Mouse (Mus musculus) kidney, embryonic 16.5 days (tissue): ENCODE measurements at regions not wholly inside any gene's neighbourhood (a gene's known extent, or its start where the extent isn't known, plus 50 kb on each side); places are given as distances from the start of the nearest gene placed in this dataset.

Source experiments
- ATAC-seq: fragments of 200-750 bp; cut with Nextera tagmentation; 2 replicates; pipeline ENCODE4 v1.8.0; 2017; ENCODE audit warnings: moderate TSS enrichment; ENCODE audit not compliant: low FRiP score, low TSS enrichment
- H3K27ac ChIP-seq: fragments of 300-500 bp; sonication (generic); 2 replicates; pipeline ENCODE4 v1.5.1; 2014; ENCODE audit warnings: low read length
- H3K27me3 ChIP-seq: fragments of 300-500 bp; sonication (generic); 2 replicates; pipeline ENCODE4 v1.6.1; 2014; ENCODE audit warnings: low read length, control low read depth, mixed read lengths; ENCODE audit not compliant: insufficient read depth
- H3K36me3 ChIP-seq: fragments of 300-500 bp; sonication (generic); 2 replicates; pipeline ENCODE4 v1.6.1; 2014; ENCODE audit warnings: low read length, control low read depth, mixed read lengths; ENCODE audit not compliant: insufficient read depth
- H3K4me1 ChIP-seq: fragments of 300-500 bp; sonication (generic); 2 replicates; pipeline ENCODE4 v1.6.1; 2014; ENCODE audit warnings: low read length, control low read depth, mixed read lengths; ENCODE audit not compliant: insufficient read depth
- H3K4me2 ChIP-seq: fragments of 300-500 bp; sonication (generic); replicated peaks from 2 replicates; pipeline ENCODE4 v1.6.1; 2014; ENCODE audit warnings: low read depth, low read length
- H3K4me3 ChIP-seq: fragments of 300-500 bp; sonication (generic); 2 replicates; pipeline ENCODE4 v1.5.1; 2014; ENCODE audit warnings: mild to moderate bottlenecking, low read length
- H3K9ac ChIP-seq: fragments of 300-500 bp; sonication (generic); replicated peaks from 2 replicates; pipeline ENCODE4 v1.6.1; 2014; ENCODE audit warnings: low read length
- H3K9me3 ChIP-seq: fragments of 300-500 bp; sonication (generic); 2 replicates; pipeline ENCODE4 v1.6.1; 2016; ENCODE audit warnings: low read length, control low read depth
- WGBS: fragments of 180-500 bp; shearing (Covaris S2); extraction: QIAGEN DNeasy Blood & Tissue Kit; methylation state at CpG from one replicate; pipeline ENCODE4 v1.1.7; 2014; 5-methylcytosine and 5-hydroxymethylcytosine counted together

- no peak overlapping the region for H3K4me3 ChIP-seq
- H3K9ac ChIP-seq: no peak overlapping the region
- no peak for ATAC-seq
- no peaks in the 10 kb centered on the region for H3K27me3 ChIP-seq
- no peaks in the 10 kb centered on the region for H3K9me3 ChIP-seq
- no peaks in the 10 kb centered on the region for H3K36me3 ChIP-seq
- WGBS: 61% methylated on average over 3 of the region's 3 CpGs
- H3K27ac ChIP-seq: no peak overlapping the region
- H3K4me1 ChIP-seq: no peaks in the 10 kb centered on the region
- no peak overlapping the region for H3K4me2 ChIP-seq
Measured at GRCm38 (mm10) chr4:105884791-105885190, 95.1 kb downstream of the Gm12728 start.

- H3K36me3 ChIP-seq: no peaks in the 10 kb centered on the region
- H3K4me1 ChIP-seq: no peaks in the 10 kb centered on the region
- no peaks in the 10 kb centered on the region for H3K9me3 ChIP-seq
- no peak overlapping the region for H3K4me3 ChIP-seq
- no peaks in the 10 kb centered on the region for H3K27me3 ChIP-seq
- no peak overlapping the region for H3K27ac ChIP-seq
- ATAC-seq: no peak
- 86% methylated on average over 4 of the region's 4 CpGs for WGBS
- H3K9ac ChIP-seq: no peak overlapping the region
- H3K4me2 ChIP-seq: no peak overlapping the region
Measured at GRCm38 (mm10) chr4:105891438-105891837, 101.8 kb downstream of the Gm12728 start.

DNA sequence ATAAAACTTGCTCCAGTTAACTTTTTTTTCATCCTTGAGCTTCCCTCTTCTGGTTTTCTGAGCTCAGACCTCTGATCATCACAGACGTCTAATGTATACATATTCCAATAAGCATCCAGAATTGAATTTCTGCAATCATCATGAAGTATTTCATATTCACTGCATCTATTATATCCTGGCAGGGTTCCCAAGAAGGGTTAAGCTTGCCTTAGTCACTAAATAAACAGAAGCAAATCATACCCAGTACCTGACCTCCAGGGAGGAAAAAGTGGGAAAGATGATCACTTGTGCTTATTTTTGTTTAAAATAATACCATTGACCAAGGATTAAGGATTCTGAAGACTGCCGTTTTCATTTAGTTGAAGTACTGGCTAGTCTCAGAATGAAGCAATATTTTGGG lies 102.4 kb downstream of the Gm12728 start:
- no peaks in the 10 kb centered on the region for H3K9me3 ChIP-seq
- no peak overlapping the region for H3K27ac ChIP-seq
- no peak overlapping the region for H3K4me2 ChIP-seq
- WGBS: 74% methylated on average over 2 of the region's 2 CpGs
- H3K4me3 ChIP-seq: no peak overlapping the region
- no peak overlapping the region for H3K9ac ChIP-seq
- no peaks in the 10 kb centered on the region for H3K36me3 ChIP-seq
- H3K4me1 ChIP-seq: no peaks in the 10 kb centered on the region
- ATAC-seq: no peak
- no peaks in the 10 kb centered on the region for H3K27me3 ChIP-seq

GRCm38 (mm10) chr4:105895116-105895515 lies 105.4 kb downstream of the Gm12728 start:
- H3K9ac ChIP-seq: no peak overlapping the region
- no peak overlapping the region for H3K4me3 ChIP-seq
- ATAC-seq: no peak
- no peaks in the 10 kb centered on the region for H3K27me3 ChIP-seq
- no peaks in the 10 kb centered on the region for H3K9me3 ChIP-seq
- no peak overlapping the region for H3K4me2 ChIP-seq
- H3K27ac ChIP-seq: no peak overlapping the region
- 63% methylated on average over 2 of the region's 2 CpGs for WGBS
- no peaks in the 10 kb centered on the region for H3K36me3 ChIP-seq
- no peaks in the 10 kb centered on the region for H3K4me1 ChIP-seq

DNA sequence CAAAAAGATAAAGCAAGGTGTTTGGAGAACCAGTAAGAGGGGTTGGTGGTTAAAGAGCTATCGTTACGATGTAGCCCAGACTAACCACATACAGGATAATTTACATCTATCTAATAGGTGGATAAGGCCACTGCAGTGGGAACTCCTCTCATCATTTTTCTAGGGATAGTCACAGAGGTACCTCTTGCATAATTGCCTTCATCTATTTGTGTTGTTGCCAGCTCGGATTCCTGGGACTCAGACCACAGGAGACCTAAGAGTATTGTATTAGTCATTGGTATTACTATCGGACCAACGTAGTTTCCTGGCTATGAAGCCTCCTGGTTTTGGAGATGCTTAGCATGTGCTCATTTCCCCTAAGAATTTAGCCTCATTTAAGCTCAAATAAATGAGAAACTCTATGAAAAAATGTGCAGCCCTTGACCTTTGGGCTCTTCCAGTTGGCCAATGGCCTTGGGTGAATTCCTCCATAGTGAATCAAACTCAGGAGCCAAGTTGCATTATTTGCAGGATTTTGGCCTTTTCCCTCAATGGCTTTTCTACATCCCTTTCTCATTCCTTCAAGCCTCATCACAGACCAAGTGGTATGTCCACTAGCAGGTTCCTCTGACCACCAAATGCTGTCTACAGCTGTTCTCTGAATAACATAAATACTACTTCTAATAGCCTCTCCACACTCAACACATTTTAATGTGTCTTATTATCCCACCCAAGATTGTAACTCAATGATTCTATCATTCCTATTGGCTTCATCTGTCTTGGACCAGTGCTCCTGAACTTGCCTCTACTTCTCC lies 108.6 kb downstream of the Gm12728 start:
- H3K27ac ChIP-seq: no peak overlapping the region
- ATAC-seq: no peak
- H3K4me2 ChIP-seq: no peak overlapping the region
- WGBS: 93% methylated on average over 5 of the region's 5 CpGs
- no peaks in the 10 kb centered on the region for H3K4me1 ChIP-seq
- H3K27me3 ChIP-seq: no peaks in the 10 kb centered on the region
- H3K9me3 ChIP-seq: no peaks in the 10 kb centered on the region
- no peak overlapping the region for H3K4me3 ChIP-seq
- no peak overlapping the region for H3K9ac ChIP-seq
- no peaks in the 10 kb centered on the region for H3K36me3 ChIP-seq

- no peak overlapping the region for H3K27ac ChIP-seq
- WGBS: 25% methylated on average over 8 of the region's 8 CpGs
- H3K27me3 ChIP-seq: no peaks in the 10 kb centered on the region
- no peak overlapping the region for H3K4me2 ChIP-seq
- ATAC-seq: no peak
- no peak overlapping the region for H3K4me3 ChIP-seq
- no peaks in the 10 kb centered on the region for H3K4me1 ChIP-seq
- H3K36me3 ChIP-seq: no peaks in the 10 kb centered on the region
- no peak overlapping the region for H3K9ac ChIP-seq
- no peaks in the 10 kb centered on the region for H3K9me3 ChIP-seq
Measured at GRCm38 (mm10) chr4:105904896-105905295, 115.2 kb downstream of the Gm12728 start.

GRCm38 (mm10) chr4:105906411-105906810 lies 116.7 kb downstream of the Gm12728 start:
- H3K36me3 ChIP-seq: no peaks in the 10 kb centered on the region
- WGBS: 91% methylated on average over 4 of the region's 4 CpGs
- H3K9me3 ChIP-seq: no peaks in the 10 kb centered on the region
- no peak overlapping the region for H3K4me2 ChIP-seq
- ATAC-seq: no peak
- no peaks in the 10 kb centered on the region for H3K4me1 ChIP-seq
- no peak overlapping the region for H3K4me3 ChIP-seq
- no peaks in the 10 kb centered on the region for H3K27me3 ChIP-seq
- no peak overlapping the region for H3K27ac ChIP-seq
- H3K9ac ChIP-seq: no peak overlapping the region

DNA sequence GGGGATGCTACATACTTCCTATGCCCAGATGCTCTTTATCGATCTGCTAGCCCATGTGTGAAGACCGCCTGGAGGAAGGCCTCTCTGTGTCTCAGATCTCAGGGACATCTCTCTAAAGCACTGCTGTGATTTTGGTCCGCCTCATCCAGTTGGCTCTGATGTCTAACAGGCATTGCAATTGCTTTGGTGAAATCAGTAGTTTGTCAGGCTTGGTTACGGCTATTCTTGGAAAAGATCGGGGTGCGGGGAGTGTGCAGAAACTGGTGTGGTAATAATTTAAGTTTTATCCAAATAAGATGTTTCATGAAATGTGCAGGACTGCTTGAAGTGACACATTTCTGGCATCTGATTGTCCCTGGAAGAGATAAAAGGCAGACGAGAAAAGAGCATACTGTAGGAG lies 117.9 kb downstream of the Gm12728 start:
- Histone ChIP-seq H3K4me1 (no peaks in the 10 kb centered on the region), H3K9me3 (no peaks in the 10 kb centered on the region), H3K27me3 (no peaks in the 10 kb centered on the region), H3K4me2 (no peak overlapping the region), H3K27ac (no peak overlapping the region), H3K4me3 (no peak overlapping the region), H3K9ac (no peak overlapping the region), H3K36me3 (no peaks in the 10 kb centered on the region)
- no peak for ATAC-seq
- WGBS: 89% methylated on average over 7 of the region's 7 CpGs

DNA sequence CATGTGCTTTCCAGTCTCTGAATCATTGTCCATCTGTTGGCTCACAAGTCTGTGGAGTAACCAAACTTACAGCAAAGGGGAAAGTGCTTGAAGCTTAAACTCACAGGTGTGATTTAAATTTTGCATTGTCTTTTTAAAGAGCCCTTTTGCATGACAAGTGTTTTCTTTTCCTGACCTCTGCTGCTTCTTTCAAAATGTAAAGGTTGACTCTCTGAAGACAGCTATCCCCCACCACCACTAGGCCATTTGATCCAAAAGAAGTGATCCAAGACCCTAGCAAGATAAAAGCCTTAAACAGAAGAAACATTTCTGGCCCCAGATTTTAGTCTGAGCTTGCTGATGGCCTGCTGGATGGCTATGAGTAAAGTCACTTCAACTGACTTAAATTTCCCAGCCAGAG lies 118.6 kb downstream of the Gm12728 start:
- Histone ChIP-seq H3K27me3 (no peaks in the 10 kb centered on the region), H3K4me2 (no peak overlapping the region), H3K9ac (no peak overlapping the region), H3K27ac (no peak overlapping the region), H3K9me3 (no peaks in the 10 kb centered on the region), H3K4me3 (no peak overlapping the region), H3K36me3 (no peaks in the 10 kb centered on the region), H3K4me1 (no peaks in the 10 kb centered on the region)
- no peak for ATAC-seq

DNA sequence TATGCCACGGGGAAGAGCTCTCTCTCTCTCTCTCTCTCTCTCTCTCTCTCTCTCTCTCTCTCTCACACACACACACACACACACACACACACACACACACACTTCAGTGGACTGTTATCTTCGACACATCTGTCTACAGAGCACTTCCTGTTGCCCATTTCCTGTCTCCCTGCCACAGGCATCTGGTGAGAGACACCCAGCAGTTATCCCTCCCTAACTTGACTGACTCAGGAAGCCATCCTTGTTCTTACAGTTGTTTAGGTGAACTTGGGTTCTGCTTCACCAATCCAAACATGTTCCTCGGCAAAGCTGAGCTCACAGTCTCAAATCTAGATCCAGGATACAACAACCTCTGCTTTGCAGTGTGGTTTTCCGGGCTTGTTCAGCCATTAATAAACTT lies 119.6 kb downstream of the Gm12728 start:
- Histone ChIP-seq H3K9me3 (0 out of 2 replicates have a peak, but pooled peaks cover 5% of the 10 kb centered on the region), H3K27ac (no peak overlapping the region), H3K4me3 (no peak overlapping the region), H3K27me3 (no peaks in the 10 kb centered on the region), H3K4me1 (no peaks in the 10 kb centered on the region), H3K36me3 (no peaks in the 10 kb centered on the region), H3K4me2 (no peak overlapping the region), H3K9ac (no peak overlapping the region)
- WGBS: 41% methylated on average over 4 of the region's 4 CpGs
- ATAC-seq: no peak
